Mouse (Mus musculus): ENCODE measurements around the gene Grin2a.
"Not testable (repeated sequence)": the region's sequence is repeated elsewhere in the genome, so short reads cannot be mapped to it uniquely, and the experiment has no call there.

Grin2a gene

GRCm38 (mm10) chr16:9670750-9671161 lies 324.6 kb downstream of the Grin2a start:
- in situ Hi-C loops (cut with MboI; ENCODE audit: unreplicated experiment in 2 of 2), result no loop called here

- in situ Hi-C loops (cut with MboI; ENCODE audit: unreplicated experiment in 2 of 2), result no loop called here
Observed at GRCm38 (mm10) chr16:9665896-9666295, 329.5 kb downstream of the Grin2a start.

- in situ Hi-C loops (cut with MboI; ENCODE audit: unreplicated experiment in 2 of 2), result no loop called here
Observed at GRCm38 (mm10) chr16:9664060-9664459, 331.3 kb downstream of the Grin2a start.

DNA sequence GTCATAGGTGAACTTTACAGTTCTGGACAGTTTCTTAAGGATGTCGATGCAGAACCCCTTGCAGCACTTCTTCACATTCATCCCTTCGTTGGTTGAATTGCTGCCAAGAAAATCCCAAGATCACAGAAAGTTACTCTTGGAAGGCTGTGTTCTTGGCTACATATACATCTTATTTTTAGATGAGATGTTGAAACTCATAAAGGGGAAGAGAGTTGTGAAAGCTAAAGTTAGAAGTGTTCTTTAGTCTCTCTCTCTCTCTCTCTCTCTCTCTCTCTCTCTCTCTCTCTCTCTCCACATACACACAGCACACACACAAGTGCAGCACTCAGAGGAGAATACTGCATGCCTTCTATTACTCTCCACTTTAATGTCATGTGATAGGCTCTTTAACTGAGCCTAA lies 331.9 kb downstream of the Grin2a start:
- in situ Hi-C loops (cut with MboI; ENCODE audit: unreplicated experiment in 2 of 2), result no loop called here

DNA sequence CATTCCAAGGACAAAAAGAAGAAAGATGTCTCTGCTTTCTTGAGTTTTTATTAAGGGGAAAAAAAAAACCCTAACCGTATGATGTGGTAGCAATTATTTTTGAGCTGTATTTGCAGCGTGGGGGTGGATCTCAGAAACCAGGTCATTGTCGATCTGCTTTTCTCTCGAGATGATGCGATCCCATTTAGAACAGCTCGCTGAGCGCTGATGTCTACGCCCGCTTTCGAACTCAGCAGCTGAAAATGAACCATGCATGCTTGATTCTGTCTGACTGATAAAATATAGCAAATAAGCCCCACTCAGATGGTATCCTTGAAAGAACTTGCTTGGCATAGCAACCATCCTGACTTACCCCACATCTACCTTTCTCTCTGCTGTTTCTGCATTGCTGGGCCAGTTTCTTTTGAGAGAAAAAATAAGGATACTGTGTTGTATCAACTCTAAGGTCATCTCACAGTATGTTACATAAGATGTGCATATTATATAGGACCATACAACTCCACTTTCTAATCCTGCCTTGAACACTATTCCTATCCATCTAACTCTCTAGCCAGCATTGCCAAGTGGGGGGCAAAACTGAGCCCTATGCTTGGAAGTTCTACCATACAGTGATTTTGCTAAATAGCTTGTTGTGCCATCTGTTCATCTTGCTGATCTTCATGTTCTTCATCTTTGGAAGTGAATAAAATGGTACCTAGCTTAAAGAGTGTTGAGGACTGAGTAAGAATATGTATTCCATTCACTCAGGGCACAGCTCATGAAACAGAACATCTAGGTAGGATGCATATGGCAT lies 369.5 kb downstream of the Grin2a start:
- in situ Hi-C loops (cut with MboI; ENCODE audit: unreplicated experiment in 2 of 2), result no loop called here

DNA sequence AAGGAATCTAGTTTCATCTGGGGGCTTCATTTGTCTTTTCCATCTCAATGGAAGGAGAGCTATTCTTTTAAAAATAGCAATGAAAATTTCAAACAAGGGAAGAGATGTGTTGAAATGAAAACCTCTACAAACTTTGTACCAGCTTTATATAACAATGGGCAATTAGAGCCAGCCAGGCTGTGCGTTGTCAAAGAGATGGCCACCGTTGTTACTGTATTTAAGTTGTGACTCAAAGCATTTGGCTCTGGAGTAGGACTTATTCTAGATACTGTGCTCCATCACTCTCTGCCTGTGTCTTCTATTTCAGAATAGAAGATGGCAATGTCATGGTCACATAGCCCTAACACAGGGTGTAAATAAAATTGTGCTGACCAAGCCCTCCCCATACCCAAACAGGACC lies 371.0 kb downstream of the Grin2a start:
- in situ Hi-C loops (cut with MboI; ENCODE audit: unreplicated experiment in 2 of 2), result no loop called here

DNA sequence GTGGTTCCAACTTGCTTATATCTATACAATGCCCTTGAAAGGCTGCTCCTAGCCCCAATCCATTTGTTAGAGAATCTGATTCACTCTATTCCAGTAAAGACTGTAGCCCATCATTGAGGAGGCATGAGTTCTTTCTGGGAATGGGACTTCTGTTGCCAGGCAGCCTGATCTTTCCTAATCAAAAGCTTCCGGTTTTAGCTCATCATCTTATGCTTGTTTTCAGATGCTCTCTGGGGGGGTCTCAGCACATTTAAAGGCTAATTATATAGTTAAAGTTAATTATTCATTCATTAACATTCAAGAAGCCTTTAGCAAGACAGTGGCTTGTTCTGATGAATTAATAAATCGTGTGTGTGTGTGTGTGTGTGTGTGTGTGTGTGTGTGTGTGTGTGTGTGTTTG lies 377.2 kb downstream of the Grin2a start:
- in situ Hi-C loops (cut with MboI; ENCODE audit: unreplicated experiment in 2 of 2), result no loop called here

GRCm38 (mm10) chr16:9617215-9617614 lies 378.1 kb downstream of the Grin2a start:
- in situ Hi-C loops (cut with MboI; ENCODE audit: unreplicated experiment in 2 of 2), result no loop called here

DNA sequence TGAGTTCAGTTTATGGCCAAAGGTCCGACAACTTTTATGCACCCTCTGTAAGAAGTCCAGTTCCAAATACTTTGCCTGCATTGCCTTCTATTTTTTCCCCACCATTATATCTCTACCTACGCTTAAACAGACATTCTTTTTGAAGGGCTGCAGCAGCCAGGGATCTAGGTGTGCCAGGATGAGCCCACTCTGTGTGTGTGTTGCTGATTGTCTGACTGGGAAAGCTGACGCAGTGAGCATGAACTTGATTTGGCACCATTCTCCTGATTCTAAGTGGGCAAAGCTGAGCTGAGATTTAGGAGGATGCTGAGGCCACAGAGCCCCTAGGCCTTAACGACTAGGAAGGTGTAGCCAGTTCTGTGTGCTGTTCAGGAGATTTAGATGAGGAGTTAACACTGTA lies 378.6 kb downstream of the Grin2a start:
- in situ Hi-C loops (cut with MboI; ENCODE audit: unreplicated experiment in 2 of 2), result no loop called here

DNA sequence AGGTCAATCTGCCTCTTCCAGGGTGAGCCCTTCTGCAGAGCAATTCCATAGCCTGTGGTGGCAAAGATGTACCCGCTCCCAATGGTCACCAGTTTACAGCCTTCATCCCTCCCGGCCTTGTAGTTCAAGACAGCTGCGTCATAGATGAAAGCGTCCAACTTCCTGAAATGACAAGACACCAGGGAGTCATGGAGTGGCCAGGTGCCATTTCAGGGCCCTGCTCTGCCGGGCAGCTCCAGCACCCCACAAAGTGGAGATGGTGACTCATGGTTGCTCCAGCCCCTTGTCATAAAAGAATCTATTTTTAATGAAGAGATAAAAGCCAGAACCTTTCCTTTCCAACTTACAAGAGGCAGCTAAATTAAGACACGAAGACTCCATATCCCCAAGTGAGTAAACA lies 382.8 kb downstream of the Grin2a start:
- in situ Hi-C loops (cut with MboI; ENCODE audit: unreplicated experiment in 2 of 2), result not testable (repeated sequence)

DNA sequence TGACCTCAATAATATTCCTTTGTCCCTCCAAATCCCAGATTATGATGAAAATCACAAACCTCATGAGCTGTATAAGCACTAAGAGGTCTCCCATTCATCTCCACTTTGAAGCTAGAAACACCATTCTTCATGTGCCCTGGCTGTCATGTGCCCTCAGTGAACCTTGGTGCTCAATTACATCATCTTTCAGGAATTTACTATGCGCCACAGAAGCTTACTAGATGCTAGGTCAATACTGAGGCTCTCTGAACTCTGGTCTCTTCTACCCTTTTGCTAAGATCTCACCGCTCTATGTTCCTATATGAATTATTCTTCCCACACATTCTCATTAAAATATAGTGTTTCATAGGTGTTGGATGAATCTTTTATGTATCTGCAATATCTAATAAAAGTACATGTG lies 387.9 kb downstream of the Grin2a start:
- in situ Hi-C loops (cut with MboI; ENCODE audit: unreplicated experiment in 2 of 2), result no loop called here

DNA sequence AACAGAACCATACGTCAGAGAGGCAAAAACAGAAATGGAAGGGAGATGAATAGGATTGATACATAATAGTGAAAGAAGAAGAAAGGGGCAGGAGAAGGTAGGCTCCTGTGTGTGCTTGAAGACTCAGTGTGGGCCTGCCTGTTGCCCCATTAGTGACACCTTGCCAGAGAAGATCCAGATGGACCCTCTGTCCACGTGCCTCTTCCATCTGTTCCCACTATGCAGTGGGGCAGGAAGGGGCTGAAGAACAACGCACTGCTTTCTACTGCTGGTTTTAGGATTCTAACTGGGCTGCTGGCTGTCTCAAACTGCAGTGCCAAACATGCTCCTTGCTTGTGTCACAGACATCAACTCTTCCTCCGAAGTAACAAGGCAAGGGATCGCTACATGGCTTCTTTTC lies 391.4 kb downstream of the Grin2a start:
- in situ Hi-C loops (cut with MboI; ENCODE audit: unreplicated experiment in 2 of 2), result no loop called here

GRCm38 (mm10) chr16:9602579-9602978 lies 392.8 kb downstream of the Grin2a start:
- in situ Hi-C loops (cut with MboI; ENCODE audit: unreplicated experiment in 2 of 2), result no loop called here

DNA sequence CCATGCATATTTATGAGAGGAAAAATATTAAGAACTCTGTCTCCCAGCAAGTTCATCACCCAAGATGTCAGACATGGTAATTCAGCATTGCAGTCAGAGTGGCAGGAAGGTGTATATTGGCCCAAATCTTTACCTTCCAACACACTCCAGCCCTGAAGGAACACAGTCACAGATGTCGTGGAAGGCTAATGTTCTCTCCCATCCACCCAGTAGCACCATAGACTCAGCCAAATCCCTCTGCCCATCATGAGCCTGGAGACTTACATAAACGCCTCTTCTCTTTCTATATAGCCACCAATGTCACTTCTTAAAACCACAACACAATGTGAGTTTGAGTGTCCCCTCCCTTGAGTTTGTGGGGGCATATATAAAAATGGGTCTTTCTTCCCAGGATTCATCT lies 406.2 kb downstream of the Grin2a start:
- in situ Hi-C loops (cut with MboI; ENCODE audit: unreplicated experiment in 2 of 2), result no loop called here

DNA sequence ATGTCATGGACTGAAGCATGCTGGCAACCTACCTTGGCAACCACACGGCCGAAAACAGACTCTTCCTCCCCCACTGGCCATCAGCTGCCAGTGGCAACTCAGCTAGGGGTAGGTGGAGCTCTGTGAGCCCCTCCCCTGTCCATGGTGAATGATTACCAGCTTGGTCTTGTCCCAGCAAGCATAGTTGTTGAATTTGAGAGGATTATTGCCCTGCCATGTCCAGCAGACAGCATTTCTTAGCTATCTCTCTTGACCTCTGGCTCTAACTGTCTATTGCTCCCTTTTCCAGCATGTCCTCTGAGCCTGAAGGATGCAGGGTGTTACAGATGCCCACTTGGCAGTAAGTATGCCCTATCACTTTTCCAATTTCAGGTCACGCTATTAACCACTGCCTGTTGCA lies 406.9 kb downstream of the Grin2a start:
- in situ Hi-C loops (cut with MboI; ENCODE audit: unreplicated experiment in 2 of 2), result no loop called here

GRCm38 (mm10) chr16:9583981-9584380 lies 411.4 kb downstream of the Grin2a start:
- in situ Hi-C loops (cut with MboI; ENCODE audit: unreplicated experiment in 2 of 2), result no loop called here

- in situ Hi-C loops (cut with MboI; ENCODE audit: unreplicated experiment in 2 of 2), result no loop called here
Observed at GRCm38 (mm10) chr16:9571793-9572192, 423.6 kb downstream of the Grin2a start.

DNA sequence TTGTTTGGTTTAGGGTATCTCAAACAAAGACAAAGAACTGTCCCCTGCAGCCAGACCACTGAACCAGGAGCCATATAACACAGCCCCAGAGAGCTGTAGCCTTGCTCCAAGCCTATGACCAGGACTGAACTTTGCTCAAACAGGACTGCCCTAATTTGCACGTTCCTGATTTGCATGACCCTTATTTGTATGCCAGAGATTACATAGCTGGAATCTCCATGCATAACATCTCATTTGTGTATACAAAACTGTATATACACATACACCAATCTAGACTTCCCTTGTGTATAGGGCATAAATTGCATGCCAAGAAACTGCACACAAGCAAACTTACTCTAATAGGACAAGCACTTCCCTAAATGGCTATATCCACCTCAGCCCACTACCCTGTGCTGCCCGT lies 428.1 kb downstream of the Grin2a start:
- in situ Hi-C loops (cut with MboI; ENCODE audit: unreplicated experiment in 2 of 2), result no loop called here

DNA sequence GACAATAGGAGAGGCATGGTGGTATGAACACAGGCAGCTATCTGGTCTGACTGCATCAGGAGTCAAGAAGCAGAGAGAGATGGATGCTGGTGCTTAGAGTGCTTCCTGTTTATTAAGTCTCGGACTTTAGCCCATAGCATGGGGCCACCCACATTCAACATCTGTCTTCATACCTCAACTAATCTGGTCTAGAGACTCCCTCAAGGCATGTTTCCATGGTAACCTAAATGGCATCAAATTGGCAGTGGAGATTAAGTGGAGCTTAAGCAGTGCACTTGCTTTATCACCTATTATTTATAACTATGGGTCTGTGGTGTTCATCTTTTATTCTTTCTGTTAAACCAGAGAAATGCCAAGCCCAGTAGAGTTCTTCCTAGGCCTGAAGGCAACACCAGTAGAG lies 433.5 kb downstream of the Grin2a start:
- in situ Hi-C loops (cut with MboI; ENCODE audit: unreplicated experiment in 2 of 2), result no loop called here

GRCm38 (mm10) chr16:9535196-9535595 lies 460.2 kb downstream of the Grin2a start:
- in situ Hi-C loops (cut with MboI; ENCODE audit: unreplicated experiment in 2 of 2), result no loop called here

DNA sequence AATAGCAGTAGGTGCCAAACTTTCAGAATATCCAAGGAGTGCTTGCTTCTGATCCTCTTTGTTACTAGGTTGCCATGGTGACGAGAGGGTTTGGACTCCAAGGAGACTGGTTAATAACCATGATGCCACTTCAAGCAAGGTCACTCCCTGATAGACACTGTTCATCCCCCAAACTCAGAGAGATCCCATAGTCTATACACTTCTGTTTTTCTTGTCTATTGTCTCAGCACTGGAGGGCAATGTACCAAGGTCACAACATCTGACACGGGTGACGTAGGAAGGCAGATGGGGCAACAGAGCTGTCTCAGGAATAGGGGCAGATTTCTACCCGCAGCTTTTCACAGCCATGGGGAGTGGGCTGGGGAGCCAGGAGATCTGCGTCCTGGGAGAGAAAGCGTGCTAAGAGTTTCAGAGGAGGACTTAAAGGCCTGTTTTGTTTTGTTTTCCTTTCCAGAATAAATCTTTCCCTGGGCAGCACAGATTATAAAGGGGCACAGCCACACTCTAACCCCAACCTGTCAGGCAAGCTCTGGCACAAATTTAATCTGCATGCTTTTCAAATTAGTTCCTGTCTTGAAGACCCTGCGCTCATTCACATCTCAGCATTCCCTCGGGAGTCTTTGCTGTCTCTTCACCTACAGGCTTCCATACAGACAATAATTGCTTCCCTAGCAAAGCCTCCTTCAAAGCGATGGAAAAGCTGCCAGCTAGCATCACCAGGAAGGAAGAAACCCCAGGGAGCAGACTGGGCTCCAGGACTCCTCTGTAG lies 461.6 kb downstream of the Grin2a start:
- in situ Hi-C loops (cut with MboI; ENCODE audit: unreplicated experiment in 2 of 2), result no loop called here

Data from v-Abl transformed pro-B cells (cell line).